Mouse (Mus musculus): Measurements from ENCODE around the gene Pex13.

Gene Pex13

GRCm38 (mm10) chr11:23632945-23633878 lies 32.5 kb downstream of the Pex13 start, which contains the start of gene 0610010F05Rik:
Gene 0610010F05Rik (minus strand): TSS chr11:23633639.
- under 1% methylated on average over 77 of the region's 103 CpGs for WGBS

GRCm38 (mm10) chr11:23618995-23619394 lies 46.8 kb downstream of the Pex13 start:
- WGBS: 79% methylated on average over 5 of the region's 5 CpGs

- WGBS: 82% methylated on average over 5 of the region's 5 CpGs
Observed at GRCm38 (mm10) chr11:23614546-23614945, 51.2 kb downstream of the Pex13 start.

GRCm38 (mm10) chr11:23607291-23607690 lies 58.5 kb downstream of the Pex13 start:
- WGBS: 92% methylated on average over 6 of the region's 6 CpGs

Data from cerebral cortex, adult 2 months (tissue).